Mouse (Mus musculus) urinary bladder, adult 18-20 months (tissue): ENCODE measurements around the gene Colgalt1.

Experiments
- DNase-seq, 2 experiments: peaks; one replicate each; pipeline ENCODE4 v3.0.0; 2022; ENCODE audit warnings: low spot score in 2 of 2, mixed read lengths in 2 of 2

Gene Colgalt1

GRCm38 (mm10) chr8:71628396-71629095 is 17.7 kb downstream of the Colgalt1 start:
- DNase-seq: no peak

DNA sequence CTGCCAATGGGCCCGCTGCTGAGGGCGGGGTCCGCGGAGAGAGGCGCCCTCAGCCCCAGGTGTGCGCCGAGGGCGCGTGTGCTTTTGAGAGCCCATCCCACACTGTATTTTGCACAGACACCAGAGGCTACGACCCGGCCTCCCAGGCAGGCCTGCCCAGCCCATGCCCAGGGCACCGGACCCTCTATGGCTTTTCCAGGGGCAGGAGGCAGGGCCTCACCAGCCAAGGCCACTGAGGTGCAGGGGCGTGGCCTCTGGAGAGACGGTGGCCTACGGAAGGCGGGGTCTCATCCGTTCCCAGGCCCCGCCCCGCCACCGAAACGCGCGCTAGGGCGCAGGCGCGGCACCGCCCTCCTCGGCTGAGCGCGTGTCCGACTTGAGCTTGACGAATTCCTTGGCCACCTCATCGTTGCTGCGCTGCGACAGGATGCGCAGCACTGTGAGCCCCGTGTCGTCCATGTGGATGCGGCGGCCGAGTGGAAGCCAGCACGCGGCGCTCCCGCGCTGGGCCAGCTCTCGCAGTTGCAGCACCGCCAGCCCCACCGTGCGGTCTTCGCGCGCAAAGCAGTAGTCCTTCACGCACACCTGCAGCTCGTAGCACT is 18.4 kb downstream of the Colgalt1 start:
- peak; percentile 90 to 95 for DNase-seq

GRCm38 (mm10) chr8:71629781-71630212 is 19.0 kb downstream of the Colgalt1 start:
- peak; percentile 31 to 49 for DNase-seq

DNA sequence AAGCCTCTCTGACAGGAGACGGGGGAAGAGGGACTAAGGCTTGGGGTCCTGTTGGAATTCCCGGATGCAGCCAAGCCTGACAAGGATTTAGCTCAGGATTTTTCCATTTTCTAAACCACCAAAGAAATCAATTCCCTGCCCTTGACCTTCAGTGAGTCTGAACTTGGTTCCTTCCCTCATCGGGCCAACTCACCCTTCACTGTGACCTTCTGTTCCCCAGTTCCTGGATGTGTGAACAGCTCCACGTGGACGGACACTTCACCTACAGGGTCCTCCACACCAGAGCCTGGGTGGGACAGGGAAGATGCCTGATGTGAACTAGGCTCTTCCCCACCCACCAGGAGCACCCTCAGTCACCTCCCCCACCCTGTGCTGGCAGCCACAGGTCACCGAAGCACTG is 20.0 kb downstream of the Colgalt1 start:
- DNase-seq: no peak

DNA sequence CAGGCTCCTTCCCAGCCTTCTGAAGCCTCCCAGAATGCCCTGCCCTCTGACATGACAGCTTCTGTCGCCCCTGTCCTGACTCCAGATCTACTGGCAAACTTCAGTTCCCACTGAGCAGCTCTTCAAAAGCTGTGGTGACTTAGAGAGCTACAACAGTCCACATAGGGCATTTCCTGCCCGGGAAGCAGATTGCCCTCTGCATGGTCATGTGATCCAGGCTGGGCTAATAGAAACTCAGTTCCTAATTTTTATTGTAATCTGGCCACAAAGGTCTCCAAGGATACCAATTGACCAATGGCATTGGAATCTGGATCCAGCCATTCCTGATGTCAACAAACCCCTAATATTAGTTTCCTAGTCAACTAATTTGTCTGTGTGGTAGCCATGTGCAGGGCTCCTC is 21.1 kb downstream of the Colgalt1 start:
- no peak for DNase-seq

GRCm38 (mm10) chr8:71633164-71633563 is 22.4 kb downstream of the Colgalt1 start:
- peak in 1 of 2 experiments; percentile 37 for DNase-seq

DNA sequence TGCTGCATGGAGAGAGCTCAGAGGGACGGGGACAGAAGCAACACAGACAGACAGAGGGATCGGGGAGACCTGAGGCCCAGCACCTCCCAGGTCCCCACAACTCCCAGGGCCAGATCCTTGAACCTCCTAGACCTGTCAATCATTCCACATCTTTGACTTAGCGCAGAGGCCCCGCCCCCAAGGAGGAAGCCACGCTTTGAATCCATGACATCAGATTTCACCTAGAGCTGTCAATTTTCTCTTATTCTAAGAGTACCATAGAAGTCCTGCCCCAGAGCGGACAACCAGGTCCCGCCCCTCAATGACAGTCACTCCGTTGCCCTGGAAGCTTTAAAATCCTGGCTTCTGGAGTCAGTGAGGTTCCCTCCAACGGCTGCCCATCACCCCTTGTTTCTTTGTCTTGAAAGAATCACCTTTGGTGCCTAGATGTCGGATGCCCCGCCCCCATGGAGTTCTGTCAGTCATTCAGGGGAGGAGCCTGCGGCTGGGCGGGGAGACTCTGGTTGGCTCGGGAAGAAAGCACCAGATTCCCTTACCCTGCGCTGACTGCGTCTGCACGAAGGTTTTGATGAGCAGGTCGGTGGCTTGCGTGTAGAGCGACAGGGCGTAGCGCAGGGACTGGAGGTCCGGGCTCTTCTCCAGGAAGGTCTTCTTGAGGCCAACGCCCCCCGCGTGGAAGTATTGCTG is 23.3 kb downstream of the Colgalt1 start:
- DNase-seq: peak; percentile 34 to 51

DNA sequence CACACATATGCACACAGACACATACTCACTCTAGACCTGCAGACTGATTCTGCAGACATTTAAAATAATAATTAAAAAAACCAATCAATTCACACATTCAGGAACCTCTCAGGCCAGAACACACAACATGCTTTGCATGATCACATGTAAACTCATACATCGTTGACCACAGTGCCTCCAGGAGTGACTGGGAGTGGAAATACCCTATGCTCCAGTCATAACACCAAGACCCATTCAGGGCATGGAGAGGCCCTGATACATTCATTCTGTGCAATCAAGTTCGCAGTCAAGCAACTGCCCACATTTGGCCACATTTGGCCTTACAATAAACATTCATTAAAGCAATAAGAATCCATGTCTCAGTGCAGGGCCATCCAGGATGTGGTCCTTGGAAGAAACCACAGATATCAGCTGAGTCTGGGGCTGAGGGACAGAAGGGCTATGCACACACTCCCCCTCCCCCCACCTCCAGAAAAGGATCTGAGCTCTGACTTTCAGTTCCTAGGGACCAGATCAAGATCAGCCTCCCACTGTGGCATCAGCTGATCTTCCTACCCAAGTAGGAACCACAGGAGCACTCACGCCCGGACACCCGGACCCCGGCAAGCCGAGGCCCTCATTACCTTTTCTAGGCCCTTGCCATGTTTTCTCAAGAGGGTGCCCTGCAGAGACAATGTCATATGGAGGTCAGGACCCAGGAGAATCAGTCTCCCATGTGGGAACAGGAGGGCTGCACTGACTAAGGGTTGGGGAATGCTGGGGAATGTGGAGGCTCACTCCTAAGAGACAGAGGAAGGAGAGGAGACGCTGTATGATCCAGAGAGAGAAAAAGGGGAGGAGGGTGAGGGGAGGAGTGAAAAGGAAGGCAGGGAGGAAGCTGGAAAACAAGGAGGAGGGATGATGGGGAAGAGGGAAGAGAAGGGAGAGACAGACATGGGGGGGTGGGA is 26.6 kb downstream of the Colgalt1 start:
- no peak for DNase-seq

DNA sequence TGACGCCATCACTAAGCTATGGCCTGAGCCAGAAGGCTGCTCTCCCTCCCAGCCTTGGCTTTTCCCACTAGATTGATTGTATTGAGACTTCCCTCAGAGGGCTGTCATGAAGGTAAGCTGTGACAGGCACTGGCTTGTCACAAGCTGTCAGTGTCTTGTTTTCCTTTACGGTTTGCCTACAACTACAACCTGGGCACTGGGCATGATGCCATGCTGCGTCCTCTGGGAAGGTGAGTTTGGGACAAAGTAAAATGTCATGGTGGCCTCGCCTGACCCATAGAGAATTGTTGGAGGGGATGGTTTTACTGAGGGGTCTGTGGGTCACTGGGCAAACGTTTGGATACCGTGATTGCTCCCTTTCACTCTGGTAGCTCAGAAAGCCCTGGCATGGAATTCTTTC is 27.5 kb downstream of the Colgalt1 start:
- DNase-seq: no peak

DNA sequence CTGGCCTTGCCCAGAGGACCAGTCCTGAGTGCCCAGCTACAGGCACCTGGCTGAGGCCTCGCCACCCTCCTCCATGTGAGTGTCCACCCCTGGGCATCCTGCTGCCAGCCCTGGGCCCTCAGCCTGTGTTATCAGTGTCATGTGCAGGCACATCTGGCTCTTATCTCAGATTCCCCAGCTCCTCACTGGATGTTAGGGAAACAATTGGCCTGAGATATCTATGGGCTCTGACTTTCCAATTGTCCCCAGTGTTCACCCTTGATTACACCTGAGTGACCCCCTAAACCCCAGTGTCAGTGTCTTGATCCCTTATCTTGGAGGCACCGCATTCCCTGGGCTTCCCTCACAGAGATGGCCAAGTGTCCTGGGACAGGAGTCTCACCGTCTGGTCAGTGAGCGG is 28.5 kb downstream of the Colgalt1 start:
- no peak for DNase-seq

- no peak for DNase-seq
Observed at GRCm38 (mm10) chr8:71645510-71645909, 34.7 kb downstream of the Colgalt1 start.

DNA sequence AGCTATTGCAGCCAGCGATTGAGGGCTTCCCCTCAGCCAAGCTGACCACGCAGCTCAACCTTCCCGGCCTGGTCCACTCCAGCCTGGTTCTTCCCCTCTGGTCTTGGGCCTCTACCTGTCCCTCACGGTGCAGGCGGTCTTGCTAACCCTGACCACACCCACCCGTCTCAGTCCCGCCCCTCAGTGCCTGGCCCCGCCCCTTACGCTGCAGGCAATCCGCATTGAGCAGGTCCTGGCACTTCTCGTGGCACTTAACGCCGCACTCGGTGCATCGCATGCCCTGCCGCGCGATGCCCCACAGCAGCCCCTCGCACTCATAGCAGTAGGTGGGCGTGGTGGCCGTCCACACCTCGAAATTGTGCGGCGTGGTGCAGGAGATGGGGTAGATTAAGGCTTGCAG is 43.8 kb downstream of the Colgalt1 start:
- DNase-seq: peak in 1 of 2 experiments; percentile 32

DNA sequence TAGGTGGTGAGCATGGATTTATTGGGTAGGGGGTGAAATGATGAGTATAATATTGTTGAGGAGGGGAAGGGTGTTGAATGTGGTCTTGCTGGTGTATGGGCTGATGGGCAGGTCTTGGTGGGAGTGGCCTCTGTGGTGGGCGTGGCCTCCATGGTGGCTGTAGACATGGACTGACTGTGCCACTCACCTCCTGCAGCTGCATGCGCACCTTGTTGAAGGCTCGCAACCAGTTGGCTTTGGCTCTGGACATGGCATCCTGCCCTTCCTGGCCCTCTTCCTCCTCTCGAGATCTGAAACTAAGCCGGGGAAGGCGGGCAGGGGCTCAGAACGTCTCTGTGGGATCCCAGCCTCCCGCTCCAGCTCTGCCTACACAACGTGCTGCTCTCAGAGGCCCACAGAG is 47.0 kb downstream of the Colgalt1 start:
- no peak for DNase-seq

GRCm38 (mm10) chr8:71658515-71659049 is 47.8 kb downstream of the Colgalt1 start:
- DNase-seq: no peak

DNA sequence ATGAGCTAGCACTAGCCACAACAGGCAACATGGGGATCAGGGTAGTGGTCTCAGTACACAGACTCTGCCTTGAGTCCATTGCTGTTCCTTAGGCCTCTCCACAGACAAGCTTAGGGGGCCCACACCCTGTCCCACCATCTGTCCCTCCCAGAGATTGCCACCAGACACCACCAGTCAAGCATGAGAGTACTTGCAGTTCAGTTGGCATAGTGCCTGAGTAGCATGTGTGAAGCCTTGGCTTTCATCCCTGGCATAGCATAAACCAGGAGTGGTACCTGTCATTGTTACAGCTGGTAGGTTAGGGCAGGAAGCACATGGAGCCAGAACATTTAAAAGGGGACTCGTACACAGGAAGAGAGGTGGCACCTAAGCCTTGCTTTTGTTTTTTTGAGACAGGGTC is 49.0 kb downstream of the Colgalt1 start:
- DNase-seq: no peak

- DNase-seq: peak; percentile 62 to 65
Observed at GRCm38 (mm10) chr8:71660325-71661120, 49.7 kb downstream of the Colgalt1 start.

DNA sequence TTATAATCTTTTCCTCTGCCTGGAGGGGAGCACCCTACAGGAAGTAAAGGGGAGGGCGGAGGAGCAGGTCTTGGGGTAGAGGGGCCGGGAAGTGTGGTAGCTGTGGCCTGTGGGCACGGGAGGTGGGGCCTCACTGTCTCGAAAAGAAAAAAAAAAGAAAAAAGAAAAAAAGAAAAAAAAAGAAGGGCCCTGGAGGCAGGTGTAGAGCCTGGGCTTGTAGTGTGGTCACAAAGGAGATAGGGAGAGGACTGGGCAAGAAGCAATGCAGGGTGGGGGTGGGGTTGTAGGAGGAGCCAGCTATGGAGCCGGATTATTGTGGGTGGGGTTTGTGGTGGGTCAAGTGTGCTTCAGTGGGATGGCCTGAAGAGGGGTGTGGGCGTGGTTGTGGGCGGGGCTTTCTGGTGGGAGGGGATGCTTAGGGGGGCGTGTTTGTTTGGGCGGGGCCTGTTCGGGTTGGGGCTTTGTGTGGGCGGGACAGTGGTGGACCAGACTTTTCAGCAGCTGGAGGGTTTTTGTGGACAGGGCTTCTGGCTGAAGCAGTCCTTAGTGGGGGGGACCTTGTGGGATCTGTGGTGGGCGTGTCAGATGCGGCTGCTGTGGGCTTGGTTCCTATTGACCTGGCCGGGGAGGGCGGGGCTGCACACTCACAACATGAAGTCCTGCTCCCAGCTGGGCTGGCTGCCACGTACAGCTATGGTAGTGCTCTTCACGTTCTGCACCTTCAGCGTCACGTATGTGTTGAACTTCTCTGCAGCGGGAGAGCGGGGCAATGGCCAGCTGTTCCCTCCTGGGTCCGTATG is 54.7 kb downstream of the Colgalt1 start:
- DNase-seq: peak; percentile 50 to 51

DNA sequence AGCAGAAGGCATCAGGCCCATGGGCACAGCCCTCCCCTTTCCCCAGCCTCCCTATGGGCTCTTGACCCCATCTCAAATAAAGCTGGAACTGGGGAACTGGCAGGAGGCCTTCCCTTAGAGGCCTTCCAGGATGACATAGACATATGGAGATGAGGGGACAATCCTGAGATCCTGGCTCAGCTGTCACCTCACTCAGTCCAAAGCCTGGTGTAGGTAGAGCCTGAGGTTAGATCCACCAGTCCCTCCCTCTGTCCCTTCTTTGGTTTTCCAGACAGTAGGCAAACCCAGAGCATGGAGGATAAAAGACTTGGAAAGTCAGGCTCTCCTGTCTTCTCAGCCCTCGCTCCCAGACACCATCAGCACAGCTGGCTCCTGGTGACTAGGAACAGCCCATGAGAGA is 56.1 kb downstream of the Colgalt1 start:
- no peak for DNase-seq

DNA sequence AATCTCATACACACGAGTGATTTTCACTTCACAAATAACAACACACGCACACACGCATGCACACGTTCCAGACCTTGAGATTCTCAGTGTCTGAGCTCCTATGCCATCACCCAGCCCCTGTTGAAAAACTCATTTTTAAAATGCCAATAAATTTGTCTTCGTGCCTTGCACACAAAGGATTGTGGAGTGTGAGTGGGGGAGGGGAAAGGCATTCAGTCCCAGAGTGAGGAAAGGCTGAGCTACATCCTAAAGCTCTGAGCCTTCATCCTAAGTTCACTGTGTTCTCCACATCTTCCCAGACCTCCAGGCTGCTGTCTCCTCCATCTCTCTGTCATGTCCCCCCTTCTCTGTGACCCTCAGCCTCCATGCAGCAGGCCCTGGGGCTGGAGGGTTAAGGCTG is 56.5 kb downstream of the Colgalt1 start:
- DNase-seq: no peak
